Mouse (Mus musculus): Measurements from ENCODE around the gene Nr1i2. TPM values are rescaled to one million over a fixed set of nuclear protein-coding genes. Genes with fewer than 3 reads are reported as not detected.

The Nr1i2 gene
- polyA plus RNA-seq, 1 experiment from 2014 or later, result not detected

GRCm38 (mm10) chr16:38282559-38283160, 12.0 kb downstream of the Nr1i2 start:
- Histone ChIP-seq H3K4me1 (peaks cover 12% of the 10 kb centered on the region), H3K4me3 (no peak overlapping the region), H3K36me3 (replicated peaks) (no peaks in the 10 kb centered on the region), H3K27me3 (replicated peaks; ENCODE audit: low read depth, poor library complexity, severe bottlenecking) (no peaks in the 10 kb centered on the region), H3K27ac (replicated peaks) (no peak overlapping the region), H3K9me3 (no peaks in the 10 kb centered on the region)
- 86% methylated on average over 7 of the region's 7 CpGs for WGBS
- no peak for DNase-seq (ENCODE audit: low spot score)

GRCm38 (mm10) chr16:38280951-38281350, 13.7 kb downstream of the Nr1i2 start:
- H3K9me3 ChIP-seq, result no peaks in the 10 kb centered on the region
- H3K36me3 ChIP-seq (replicated peaks), result no peaks in the 10 kb centered on the region
- H3K4me1 ChIP-seq, result 0 out of 2 replicates have a peak, but pooled peaks cover 10% of the 10 kb centered on the region
- no peaks in the 10 kb centered on the region for H3K27me3 ChIP-seq (replicated peaks; ENCODE audit: low read depth, poor library complexity, severe bottlenecking)
- no peak overlapping the region for H3K4me3 ChIP-seq
- 83% methylated on average over 7 of the region's 7 CpGs for WGBS
- DNase-seq (ENCODE audit: low spot score), result no peak
- H3K27ac ChIP-seq (replicated peaks), result no peak overlapping the region

- DNase-seq (ENCODE audit: low spot score), result no peak
- 92% methylated on average over 5 of the region's 5 CpGs for WGBS
- no peaks in the 10 kb centered on the region for H3K27me3 ChIP-seq (replicated peaks; ENCODE audit: low read depth, poor library complexity, severe bottlenecking)
Observed at GRCm38 (mm10) chr16:38279794-38280193, 14.8 kb downstream of the Nr1i2 start.

GRCm38 (mm10) chr16:38274737-38275136, 19.9 kb downstream of the Nr1i2 start:
- no peaks in the 10 kb centered on the region for H3K9me3 ChIP-seq
- DNase-seq (ENCODE audit: low spot score), result no peak
- H3K4me3 ChIP-seq, result no peak overlapping the region
- H3K4me1 ChIP-seq, result 0 out of 2 replicates have a peak, but pooled peaks cover 3% of the 10 kb centered on the region
- H3K27me3 ChIP-seq (replicated peaks; ENCODE audit: low read depth, poor library complexity, severe bottlenecking), result no peaks in the 10 kb centered on the region
- WGBS, result 83% methylated on average over 2 of the region's 2 CpGs
- no peak overlapping the region for H3K27ac ChIP-seq (replicated peaks)
- no peaks in the 10 kb centered on the region for H3K36me3 ChIP-seq (replicated peaks)

More at GRCm38 (mm10) chr16:38279794-38280193, 14.8 kb downstream of the Nr1i2 start:
- Histone ChIP-seq H3K36me3 (replicated peaks) (no peaks in the 10 kb centered on the region), H3K9me3 (no peaks in the 10 kb centered on the region), H3K4me3 (no peak overlapping the region), H3K4me1 (0 out of 2 replicates have a peak, but pooled peaks cover 10% of the 10 kb centered on the region), H3K27ac (replicated peaks) (no peak overlapping the region)

- no peak for DNase-seq (ENCODE audit: low spot score)
- no peak overlapping the region for H3K4me3 ChIP-seq
- WGBS, result 80% methylated on average over 5 of the region's 5 CpGs
- H3K4me1 ChIP-seq, result 0 out of 2 replicates have a peak, but pooled peaks cover 3% of the 10 kb centered on the region
- H3K36me3 ChIP-seq (replicated peaks), result no peaks in the 10 kb centered on the region
- H3K9me3 ChIP-seq, result no peaks in the 10 kb centered on the region
- H3K27me3 ChIP-seq (replicated peaks; ENCODE audit: low read depth, poor library complexity, severe bottlenecking), result no peaks in the 10 kb centered on the region
- no peak overlapping the region for H3K27ac ChIP-seq (replicated peaks)
Observed at GRCm38 (mm10) chr16:38272483-38272882, 22.1 kb downstream of the Nr1i2 start.

- no peak overlapping the region for H3K27ac ChIP-seq (replicated peaks)
- no peak overlapping the region for H3K4me3 ChIP-seq
- DNase-seq (ENCODE audit: low spot score), result no peak
- 71% methylated on average over 3 of the region's 3 CpGs for WGBS
- no peaks in the 10 kb centered on the region for H3K27me3 ChIP-seq (replicated peaks; ENCODE audit: low read depth, poor library complexity, severe bottlenecking)
- H3K9me3 ChIP-seq, result no peaks in the 10 kb centered on the region
- H3K36me3 ChIP-seq (replicated peaks), result no peaks in the 10 kb centered on the region
- H3K4me1 ChIP-seq, result 0 out of 2 replicates have a peak, but pooled peaks cover 3% of the 10 kb centered on the region
Observed at GRCm38 (mm10) chr16:38271601-38272000, 23.0 kb downstream of the Nr1i2 start.

- Histone ChIP-seq H3K36me3 (replicated peaks) (no peaks in the 10 kb centered on the region), H3K4me1 (no peaks in the 10 kb centered on the region), H3K9me3 (no peaks in the 10 kb centered on the region), H3K4me3 (no peak overlapping the region), H3K27me3 (replicated peaks; ENCODE audit: low read depth, poor library complexity, severe bottlenecking) (no peaks in the 10 kb centered on the region), H3K27ac (replicated peaks) (no peak overlapping the region)
- WGBS, result 91% methylated on average over 9 of the region's 9 CpGs
- DNase-seq (ENCODE audit: low spot score), result no peak
Observed at GRCm38 (mm10) chr16:38255927-38256326, 38.7 kb downstream of the Nr1i2 start.

- H3K36me3 ChIP-seq (replicated peaks), result no peaks in the 10 kb centered on the region
- no peak for DNase-seq (ENCODE audit: low spot score)
- H3K27me3 ChIP-seq (replicated peaks; ENCODE audit: low read depth, poor library complexity, severe bottlenecking), result no peaks in the 10 kb centered on the region
- no peaks in the 10 kb centered on the region for H3K4me1 ChIP-seq
- no peak overlapping the region for H3K27ac ChIP-seq (replicated peaks)
- WGBS, result 87% methylated on average over 4 of the region's 4 CpGs
- no peak overlapping the region for H3K4me3 ChIP-seq
- no peaks in the 10 kb centered on the region for H3K9me3 ChIP-seq
Observed at GRCm38 (mm10) chr16:38255107-38255506, 39.5 kb downstream of the Nr1i2 start.

- WGBS, result 82% methylated on average over 14 of the region's 14 CpGs
- H3K27me3 ChIP-seq (replicated peaks; ENCODE audit: low read depth, poor library complexity, severe bottlenecking), result no peaks in the 10 kb centered on the region
- no peaks in the 10 kb centered on the region for H3K36me3 ChIP-seq (replicated peaks)
- peaks cover 2% of the 10 kb centered on the region for H3K4me1 ChIP-seq
- H3K27ac ChIP-seq (replicated peaks), result no peak overlapping the region
- H3K9me3 ChIP-seq, result no peaks in the 10 kb centered on the region
- no peak for DNase-seq (ENCODE audit: low spot score)
- H3K4me3 ChIP-seq, result no peak overlapping the region
Observed at GRCm38 (mm10) chr16:38254001-38254400, 40.6 kb downstream of the Nr1i2 start.

GRCm38 (mm10) chr16:38250467-38250866, 44.2 kb downstream of the Nr1i2 start:
- Histone ChIP-seq H3K27me3 (replicated peaks; ENCODE audit: low read depth, poor library complexity, severe bottlenecking) (no peaks in the 10 kb centered on the region), H3K4me1 (peaks cover 15% of the 10 kb centered on the region), H3K9me3 (no peaks in the 10 kb centered on the region), H3K36me3 (replicated peaks) (no peaks in the 10 kb centered on the region; the same call in 1 of the 2 replicates), H3K27ac (replicated peaks) (no peak overlapping the region), H3K4me3 (no peak overlapping the region)
- DNase-seq (ENCODE audit: low spot score), result no peak
- WGBS, result 90% methylated on average over 6 of the region's 6 CpGs

- Histone ChIP-seq H3K27me3 (replicated peaks; ENCODE audit: low read depth, poor library complexity, severe bottlenecking) (no peaks in the 10 kb centered on the region), H3K27ac (replicated peaks) (peak overlapping the region; percentile 37; the same call in 1 of the 2 replicates), H3K9me3 (no peaks in the 10 kb centered on the region), H3K4me1 (peaks cover 18% of the 10 kb centered on the region), H3K4me3 (no peak overlapping the region), H3K36me3 (replicated peaks) (peaks cover 3% of the 10 kb centered on the region)
- 55% methylated on average over 13 of the region's 13 CpGs for WGBS
- DNase-seq (ENCODE audit: low spot score), result peak; percentile 32
Observed at GRCm38 (mm10) chr16:38248331-38248961, 46.2 kb downstream of the Nr1i2 start.

- Histone ChIP-seq H3K36me3 (replicated peaks) (peaks cover 24% of the 10 kb centered on the region), H3K4me1 (peaks cover 18% of the 10 kb centered on the region), H3K4me3 (no peak overlapping the region), H3K27ac (replicated peaks) (no peak overlapping the region), H3K9me3 (no peaks in the 10 kb centered on the region), H3K27me3 (replicated peaks; ENCODE audit: low read depth, poor library complexity, severe bottlenecking) (no peaks in the 10 kb centered on the region)
- DNase-seq (ENCODE audit: low spot score), result no peak
- WGBS, result 84% methylated on average over 5 of the region's 5 CpGs
Observed at GRCm38 (mm10) chr16:38245849-38246585, 48.6 kb downstream of the Nr1i2 start.
